Comparison of ENCODE assay signal across 8 mouse cellular contexts in the genomic region with DNA sequence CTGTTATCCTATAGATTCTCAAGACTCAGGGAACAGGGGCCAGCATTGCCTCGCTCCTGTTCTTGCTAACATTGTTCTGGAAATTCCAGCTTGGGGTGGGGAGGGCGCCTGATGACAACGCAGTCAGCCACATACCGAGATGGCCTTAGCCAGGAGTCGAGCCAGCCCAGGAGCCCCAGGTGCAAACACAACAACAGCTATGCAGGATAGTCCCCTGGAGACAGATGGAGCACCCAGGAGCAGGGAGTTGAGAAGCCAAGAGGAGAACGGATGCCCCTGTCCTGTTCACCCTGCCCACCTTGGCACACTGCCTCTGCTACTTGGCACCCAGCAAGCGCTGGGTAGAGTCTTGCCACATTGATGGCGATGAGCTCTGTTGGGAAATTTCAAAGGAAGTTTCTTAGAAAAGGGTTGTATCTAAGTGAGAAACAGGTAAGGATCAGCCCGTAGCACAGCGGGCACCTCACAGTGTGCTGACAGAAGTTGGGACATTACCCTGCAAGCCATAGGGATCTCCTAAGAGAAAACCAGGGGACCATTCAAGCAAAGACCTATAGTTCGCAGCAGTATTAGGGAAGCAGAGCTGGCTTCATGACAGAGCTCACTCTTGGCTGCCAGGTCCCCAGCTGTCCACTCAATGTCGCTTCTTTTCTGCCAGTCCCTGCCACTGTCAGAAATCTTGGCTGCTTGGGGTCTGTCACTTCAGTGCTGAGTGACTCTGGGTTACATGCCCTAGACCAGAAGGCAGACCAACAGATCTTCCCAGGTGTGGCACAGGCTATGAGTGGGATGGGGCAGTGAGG. TPM values are rescaled to one million over a fixed set of nuclear protein-coding genes. Genes with fewer than 3 reads are reported as not detected.
DNase-seq lines count a peak whose midpoint lies in the region; ATAC-seq and TF ChIP-seq lines count a peak whose summit lies in the region.

No protein-coding gene starts in this region.

- H3K27ac ChIP-seq in liver, adult 2 months (replicated peaks; ENCODE audit: insufficient read depth, low read depth, low read length) = peak overlapping the region; percentile 64
- H3K27ac ChIP-seq in liver, postnatal 0 days (ENCODE audit: low read depth) = no peak overlapping the region
- no peak overlapping the region; the same call in 1 of the 2 replicates for H3K27ac ChIP-seq in liver, embryonic 15.5 days (replicated peaks)
- peak overlapping the region; percentile 82 for H3K27ac ChIP-seq in stomach, postnatal 0 days (replicated peaks)

- peaks cover 11% of the 10 kb centered on the region for H3K4me1 ChIP-seq in liver, adult 2 months (ENCODE audit: control insufficient read depth, insufficient read depth, low read length)
- peaks cover 14% of the 10 kb centered on the region for H3K4me1 ChIP-seq in liver, postnatal 0 days (ENCODE audit: insufficient read depth)
- H3K4me1 ChIP-seq in liver, embryonic 15.5 days (replicated peaks) = peaks cover 16% of the 10 kb centered on the region; the same call in 1 of the 2 replicates
- H3K4me1 ChIP-seq in stomach, postnatal 0 days (replicated peaks; ENCODE audit: control insufficient read depth, insufficient read depth) = peaks cover 7% of the 10 kb centered on the region

- ATAC-seq in liver, postnatal 0 days = no peak
- no peak for ATAC-seq in liver, embryonic 15.5 days (ENCODE audit: insufficient read depth)
- ATAC-seq in stomach, postnatal 0 days (ENCODE audit: low FRiP score, low TSS enrichment) = peak; percentile 64

- no peak overlapping the region for H3K4me2 ChIP-seq in liver, postnatal 0 days (ENCODE audit: low read depth, low read length)
- 0 out of 2 replicates have a peak overlapping the region, but pooled peaks have one; percentile 30 for H3K4me2 ChIP-seq in liver, embryonic 15.5 days
- peak overlapping the region; percentile 25 for H3K4me2 ChIP-seq in stomach, postnatal 0 days (replicated peaks; ENCODE audit: low read depth)

- H3K79me2 ChIP-seq in liver, adult 2 months (ENCODE audit: control insufficient read depth, insufficient read depth, low read length) = no peaks in the 10 kb centered on the region

- peak overlapping the region; percentile 1; the same call in 1 of the 2 replicates for H3K9ac ChIP-seq in liver, adult 2 months (ENCODE audit: low read depth, low read length)
- H3K9ac ChIP-seq in liver, postnatal 0 days (replicated peaks) = no peak overlapping the region
- H3K9ac ChIP-seq in liver, embryonic 15.5 days = no peak overlapping the region
- peak overlapping the region; percentile 51 for H3K9ac ChIP-seq in stomach, postnatal 0 days (ENCODE audit: low read length)

- no peak for TF ChIP-seq EP300 in liver, postnatal 0 days (IDR thresholded peaks at IDR 0.05; ENCODE audit: low read depth)
- no peak for TF ChIP-seq EP300 in stomach, postnatal 0 days (optimal IDR thresholded peaks at IDR 0.05)

- WGBS in liver, adult 2 months = 15% methylated on average over 12 of the region's 12 CpGs
- 65% methylated on average over 12 of the region's 12 CpGs for whole genome bisulfite sequencing in liver, postnatal 0 days (ENCODE audit: insufficient replicate concordance)
- 60% methylated on average over 12 of the region's 12 CpGs for WGBS in liver, embryonic 15.5 days (ENCODE audit: insufficient replicate concordance)
- 37% methylated on average over 12 of the region's 12 CpGs for WGBS in stomach, postnatal 0 days

- intact Hi-C loops in heart, postnatal 36 days (cut with DNase I) = no loop called here
- intact Hi-C loops in left cerebral cortex, postnatal 36 days (cut with DNase I) = no loop called here

- no peaks in the 10 kb centered on the region for H3K9me3 ChIP-seq in liver, postnatal 0 days (ENCODE audit: low read length)
- no peaks in the 10 kb centered on the region for H3K9me3 ChIP-seq in liver, embryonic 15.5 days (replicated peaks)
- H3K9me3 ChIP-seq in stomach, postnatal 0 days (ENCODE audit: control insufficient read depth, low read length) = no peaks in the 10 kb centered on the region

- no peak for TF ChIP-seq CTCF in liver, adult 2 months (IDR thresholded peaks at IDR 0.05; ENCODE audit: low read depth, low read length)
- no peak for TF ChIP-seq CTCF in liver, postnatal 0 days (IDR thresholded peaks at IDR 0.05; ENCODE audit: low read depth)
- TF ChIP-seq CTCF in stomach, postnatal 0 days (IDR thresholded peaks at IDR 0.05; ENCODE audit: low read depth) = no peak

- H3K36me3 ChIP-seq in liver, adult 2 months (ENCODE audit: control insufficient read depth, insufficient read depth, low read length) = no peaks in the 10 kb centered on the region
- no peaks in the 10 kb centered on the region for H3K36me3 ChIP-seq in liver, postnatal 0 days (replicated peaks; ENCODE audit: insufficient read depth, low read length)
- no peaks in the 10 kb centered on the region for H3K36me3 ChIP-seq in liver, embryonic 15.5 days (replicated peaks)
- H3K36me3 ChIP-seq in stomach, postnatal 0 days (ENCODE audit: control insufficient read depth, insufficient read depth, low read length) = no peaks in the 10 kb centered on the region

- no peak overlapping the region for H3K4me3 ChIP-seq in liver, adult 2 months (ENCODE audit: insufficient read depth, low read depth, low read length)
- no peak overlapping the region for H3K4me3 ChIP-seq in liver, postnatal 0 days (ENCODE audit: low read depth, low read length)
- H3K4me3 ChIP-seq in liver, embryonic 15.5 days (replicated peaks) = no peak overlapping the region
- H3K4me3 ChIP-seq in stomach, postnatal 0 days (ENCODE audit: low read depth, low read length) = no peak overlapping the region

- H3K27me3 ChIP-seq in liver, adult 2 months (ENCODE audit: control insufficient read depth, insufficient read depth, low read length) = no peaks in the 10 kb centered on the region
- no peaks in the 10 kb centered on the region for H3K27me3 ChIP-seq in liver, postnatal 0 days (ENCODE audit: insufficient read depth, low read length)
- H3K27me3 ChIP-seq in liver, embryonic 15.5 days = peaks cover 14% of the 10 kb centered on the region
- H3K27me3 ChIP-seq in stomach, postnatal 0 days (ENCODE audit: control insufficient read depth, insufficient read depth, low read length) = no peaks in the 10 kb centered on the region

- DNase-seq in liver, adult 2 months (ENCODE audit: extremely low read depth, low read depth, low spot score) = peak; percentile 61
- no peak for DNase-seq in liver, postnatal 0 days
- peak; percentile 92 to 96 for DNase-seq in cerebellum, postnatal 10 days
- peak; percentile 14 to 23 for DNase-seq in heart, postnatal 36 days
- DNase-seq in stomach, postnatal 0 days (ENCODE audit: low spot score) = peak; percentile 48
- DNase-seq in left cerebral cortex, postnatal 36 days (ENCODE audit: low spot score in 2 of 2) = no peak
- DNase-seq in layer of hippocampus, postnatal 36 days = no peak

- no peak for TF ChIP-seq POLR2A in liver, adult 2 months (IDR thresholded peaks at IDR 0.05; ENCODE audit: extremely low read depth, insufficient read depth, low read length)

RNA-seq across cellular contexts. Expression of a gene that starts 43.7 kb away (rescaled TPM):
- total RNA-seq in liver, adult 2 months (2014; rRNA removed) = 1.8 and 4.8 TPM in 2 replicates
- 6.3 and 14.3 TPM in 2 replicates for polyA plus RNA-seq in liver, adult 2 months (2012; rRNA removed)
- 0.72 and 2.1 TPM in 2 replicates for polyA plus RNA-seq in liver, postnatal 0 days (2015; fragmentation: Nextera tagmentation; extraction: Ambion mirVana)
- total RNA-seq in heart, postnatal 36 days (2021) = 10 to 100 TPM; 34.3 to 39.8 TPM
- 4.7 and 6.4 TPM in 2 replicates for polyA plus RNA-seq in liver, embryonic 15.5 days (2015; fragmentation: Nextera tagmentation; extraction: Ambion mirVana)
- polyA plus RNA-seq in stomach, postnatal 0 days (2015; fragmentation: Nextera tagmentation; extraction: Ambion mirVana) = 2.8 and 3.1 TPM in 2 replicates
- total RNA-seq in left cerebral cortex, postnatal 36 days (2021) = 10 to 100 TPM; 43.0 to 51.2 TPM
- total RNA-seq in layer of hippocampus, postnatal 36 days (2021) = 10 to 100 TPM; 50.8 to 52.0 TPM

Comparison
In these comparisons a context has a peak if more than half of its experiments do, and no peak if none do; other contexts are left out.
1. DNase-seq: peak in liver, adult 2 months (single experiment), cerebellum, postnatal 10 days (2 of 2), heart, postnatal 36 days (2 of 2) and stomach, postnatal 0 days (single experiment); none in liver, postnatal 0 days (single experiment), left cerebral cortex, postnatal 36 days (0 of 2) and layer of hippocampus, postnatal 36 days (0 of 2).
2. H3K27ac ChIP-seq: peak in liver, adult 2 months (single experiment) and stomach, postnatal 0 days (single experiment); none in liver, postnatal 0 days (single experiment) and liver, embryonic 15.5 days (single experiment).
3. H3K9ac ChIP-seq: peak in liver, adult 2 months (single experiment) and stomach, postnatal 0 days (single experiment); none in liver, postnatal 0 days (single experiment) and liver, embryonic 15.5 days (single experiment).